ENCODE assay signal across 15 mouse cellular contexts in genomic region chr2:119607023-119607422, GRCm38 (mm10). TPM values are rescaled to one million over a fixed set of nuclear protein-coding genes. Genes with fewer than 3 reads are reported as not detected.
DNase-seq lines count a peak whose midpoint lies in the region; ATAC-seq and TF ChIP-seq lines count a peak whose summit lies in the region.
"Had no signal": no experiment of that assay in that cellular context is flagged by ENCODE, and none has a peak within 500 bp of the region (broad histone marks: within the 10 kb centered on the region; RNA-seq: fewer than 3 reads in every experiment).

No protein-coding gene starts in this region.

- H3K9ac ChIP-seq in kidney, embryonic 14.5 days (ENCODE audit: low read depth, low read length) = no peak overlapping the region
- H3K9ac ChIP-seq: lung, embryonic 14.5 days; midbrain, embryonic 12.5 days had no signal

- H3K4me2 ChIP-seq in kidney, embryonic 14.5 days (replicated peaks; ENCODE audit: low read depth, low read length) = no peak overlapping the region
- H3K4me2 ChIP-seq: lung, embryonic 14.5 days; midbrain, embryonic 12.5 days had no signal

- CTCF ChIA-PET in Patski (lab: Charles Lee) = no interaction called here

- TF ChIP-seq POLR2A in kidney, adult 2 months (IDR thresholded peaks at IDR 0.05; ENCODE audit: low read depth, low read length) = no peak

- DNase-seq in kidney, adult 2 months = no peak
- DNase-seq in Patski (ENCODE audit: low read depth, low spot score) (no peak), liver (peak; percentile 26), MN1 (ENCODE audit: low spot score) (no peak)
- DNase-seq: cerebellum, adult 18-20 months; embryo, embryonic 11 days; heart, adult 18-20 months; heart, postnatal 10 days; kidney, postnatal 14 days; lung, embryonic 14.5 days; thymus, postnatal 14 days had no signal

- ATAC-seq in kidney, embryonic 14.5 days (ENCODE audit: low FRiP score, low TSS enrichment) = no peak
- no peak for ATAC-seq in Patski
- ATAC-seq in megakaryocyte-erythroid progenitor cell, adult 5-6 weeks (replicated peaks; ENCODE audit: low FRiP score, low TSS enrichment, poor library complexity, severe bottlenecking) = peak; percentile 93
- ATAC-seq in frontal cortex, adult (ENCODE audit: low TSS enrichment) = no peak

- H3K36me3 ChIP-seq in kidney, adult 2 months (ENCODE audit: control insufficient read depth, insufficient read depth, low read length) = peaks cover 9% of the 10 kb centered on the region; the same call in 1 of the 2 replicates
- peaks cover 67% of the 10 kb centered on the region for H3K36me3 ChIP-seq in kidney, embryonic 14.5 days (ENCODE audit: control insufficient read depth, insufficient read depth, low read length)

- no peak overlapping the region for H3K4me3 ChIP-seq in kidney, adult 2 months (ENCODE audit: insufficient read depth, low read depth, low read length)
- H3K4me3 ChIP-seq in kidney, embryonic 14.5 days (ENCODE audit: low read length) = no peak overlapping the region
- H3K4me3 ChIP-seq: midbrain, embryonic 12.5 days had no signal

- 91% methylated on average over 4 of the region's 4 CpGs for WGBS in kidney, adult 2 months
- 92% methylated on average over 4 of the region's 4 CpGs for WGBS in kidney, embryonic 14.5 days

- H3K9me3 ChIP-seq in kidney, embryonic 14.5 days (ENCODE audit: control insufficient read depth, low read length) = no peaks in the 10 kb centered on the region
- H3K9me3 ChIP-seq: midbrain, embryonic 12.5 days had no signal

- no peaks in the 10 kb centered on the region for H3K27me3 ChIP-seq in kidney, adult 2 months (replicated peaks; ENCODE audit: control insufficient read depth, insufficient read depth, low read length)
- no peaks in the 10 kb centered on the region for H3K27me3 ChIP-seq in kidney, embryonic 14.5 days (ENCODE audit: control insufficient read depth, insufficient read depth, low read length)
- H3K27me3 ChIP-seq in Patski = no peaks in the 10 kb centered on the region
- H3K27me3 ChIP-seq: midbrain, embryonic 12.5 days had no signal

- in situ Hi-C loops in Patski (cut with MboI; ENCODE audit: low pct_unique_long_range_greater_than_20kb) = no loop called here

- 0 out of 2 replicates have a peak, but pooled peaks have one; percentile 16 for TF ChIP-seq CTCF in kidney, adult 2 months (conservative IDR thresholded peaks at IDR 0.05; ENCODE audit: insufficient read depth, insufficient read length, low read depth, low read length)
- TF ChIP-seq CTCF in Patski (IDR thresholded peaks at IDR 0.05) = peak; percentile 10

- POLR2A ChIA-PET in Patski (lab: Charles Lee) = no interaction called here

- peaks cover 4% of the 10 kb centered on the region; the same call in 1 of the 2 replicates for H3K4me1 ChIP-seq in kidney, adult 2 months (ENCODE audit: control insufficient read depth, insufficient read depth, low read length)
- no peaks in the 10 kb centered on the region for H3K4me1 ChIP-seq in kidney, embryonic 14.5 days (ENCODE audit: control insufficient read depth, insufficient read depth, low read length)
- H3K4me1 ChIP-seq: midbrain, embryonic 12.5 days had no signal

- H3K27ac ChIP-seq in kidney, adult 2 months (ENCODE audit: insufficient read depth, low read depth, low read length) = no peak overlapping the region
- no peak overlapping the region for H3K27ac ChIP-seq in kidney, embryonic 14.5 days (ENCODE audit: low read depth, low read length)
- H3K27ac ChIP-seq: midbrain, embryonic 12.5 days had no signal

RNA-seq across cellular contexts. Expression of gene Nusap1, which starts 11.1 kb away (rescaled TPM):
- polyA plus RNA-seq in kidney, adult 2 months (2012; rRNA removed) = 0.25 and 0.29 TPM in 2 replicates
- polyA plus RNA-seq in kidney, embryonic 14.5 days (2014; fragmentation: Nextera tagmentation; extraction: Ambion mirVana) = 77.2 and 97.7 TPM in 2 replicates
- 27.9 TPM for polyA plus RNA-seq in Patski (2021)
- 31.2 and 40.4 TPM in 2 replicates for total RNA-seq in megakaryocyte-erythroid progenitor cell, adult 5-6 weeks (2014; fragmentation: Nextera tagmentation)
- total RNA-seq in megakaryocyte-erythroid progenitor cell, adult 5-6 weeks (2017) = 64.8 and 66.4 TPM in 2 replicates

RNA-seq across cellular contexts. Expression of gene Oip5, which starts 11.2 kb away (rescaled TPM):
- 0.38 and 0.75 TPM in 2 replicates for polyA plus RNA-seq in kidney, adult 2 months (2012; rRNA removed)
- 35.5 and 38.6 TPM in 2 replicates for polyA plus RNA-seq in kidney, embryonic 14.5 days (2014; fragmentation: Nextera tagmentation; extraction: Ambion mirVana)
- polyA plus RNA-seq in Patski (2021) = 16.3 TPM
- 26.0 TPM in 2 replicates for total RNA-seq in megakaryocyte-erythroid progenitor cell, adult 5-6 weeks (2014; fragmentation: Nextera tagmentation)
- total RNA-seq in megakaryocyte-erythroid progenitor cell, adult 5-6 weeks (2017) = 21.8 and 41.9 TPM in 2 replicates

RNA-seq across cellular contexts. Expression of gene Ndufaf1, which starts 55.6 kb away (rescaled TPM):
- 8.1 and 13.1 TPM in 2 replicates for polyA plus RNA-seq in kidney, adult 2 months (2012; rRNA removed)
- 40.3 and 45.4 TPM in 2 replicates for polyA plus RNA-seq in kidney, embryonic 14.5 days (2014; fragmentation: Nextera tagmentation; extraction: Ambion mirVana)
- 36.7 TPM for polyA plus RNA-seq in Patski (2021)
- total RNA-seq in megakaryocyte-erythroid progenitor cell, adult 5-6 weeks (2014; fragmentation: Nextera tagmentation) = 45.0 and 46.6 TPM in 2 replicates
- total RNA-seq in megakaryocyte-erythroid progenitor cell, adult 5-6 weeks (2017) = 31.1 and 40.3 TPM in 2 replicates

RNA-seq across cellular contexts. Expression of gene Chp1, which starts 59.5 kb away (rescaled TPM):
- polyA plus RNA-seq in kidney, adult 2 months (2012; rRNA removed) = 129 and 135 TPM in 2 replicates
- 37.8 and 58.4 TPM in 2 replicates for polyA plus RNA-seq in kidney, embryonic 14.5 days (2014; fragmentation: Nextera tagmentation; extraction: Ambion mirVana)
- 114 TPM for polyA plus RNA-seq in Patski (2021)
- 36.7 and 54.6 TPM in 2 replicates for total RNA-seq in megakaryocyte-erythroid progenitor cell, adult 5-6 weeks (2014; fragmentation: Nextera tagmentation)
- total RNA-seq in megakaryocyte-erythroid progenitor cell, adult 5-6 weeks (2017) = 48.5 and 63.0 TPM in 2 replicates

RNA-seq across cellular contexts. Expression of gene Exd1, which starts 59.6 kb away (rescaled TPM):
- polyA plus RNA-seq in kidney, adult 2 months (2012; rRNA removed) = 0.52 and 0.56 TPM in 2 replicates
- 0.09 and 0.38 TPM in 2 replicates for polyA plus RNA-seq in kidney, embryonic 14.5 days (2014; fragmentation: Nextera tagmentation; extraction: Ambion mirVana)
- 1.7 TPM for polyA plus RNA-seq in Patski (2021)
- total RNA-seq in megakaryocyte-erythroid progenitor cell, adult 5-6 weeks (2014; fragmentation: Nextera tagmentation) = 0.37 TPM in 1 of 2 replicates, not detected in the other
- not detected in 2 replicates for total RNA-seq in megakaryocyte-erythroid progenitor cell, adult 5-6 weeks (2017)

Comparison
In these comparisons a context has a peak if more than half of its experiments do, and no peak if none do; other contexts are left out.
1. RNA of gene Nusap1, which starts 11.1 kb away (polyA plus RNA-seq): 77.2 to 97.7 TPM in kidney, embryonic 14.5 days and 27.9 TPM in Patski (single experiment); 0.25 to 0.29 TPM in kidney, adult 2 months; every median in the first group is over 10 times any median in the second.